Mouse (Mus musculus): Measurements from ENCODE around the gene Syt8. TPM values are rescaled to one million over a fixed set of nuclear protein-coding genes. Genes with fewer than 3 reads are reported as not detected.

The Syt8 gene
- polyA plus RNA-seq, 1 experiment from 2014 or later: 1.2 TPM

DNA sequence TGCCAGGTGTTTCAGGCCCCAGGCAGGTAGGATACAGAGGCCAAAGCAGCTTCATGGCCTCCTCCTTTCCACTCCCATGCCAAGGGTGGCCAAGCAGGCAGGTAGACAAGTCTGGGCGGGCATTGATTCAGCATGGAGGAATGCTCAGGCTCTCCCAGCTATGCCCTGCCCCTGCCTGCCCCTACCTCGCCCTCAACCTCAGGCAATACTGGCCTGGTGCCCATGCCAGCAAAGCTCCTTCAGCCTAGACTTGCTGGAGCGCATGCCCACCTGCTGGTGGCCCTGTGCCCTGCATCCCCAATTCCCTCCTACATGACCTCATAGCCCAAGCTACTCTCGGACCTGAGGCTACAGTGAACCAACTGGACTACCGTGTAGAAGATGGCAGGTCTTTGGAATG lies 2.7 kb downstream of the Syt8 start:
- Histone ChIP-seq H3K9ac (no peak overlapping the region; the same call in 1 of the 2 replicates), H3K4me1 (peaks cover 71% of the 10 kb centered on the region), H3K4me2 (replicated peaks) (no peak overlapping the region), H3K27me3 (no peaks in the 10 kb centered on the region), H3K4me3 (no peak overlapping the region), H3K27ac (no peak overlapping the region), H3K36me3 (no peaks in the 10 kb centered on the region), H3K9me3 (no peaks in the 10 kb centered on the region)
- WGBS: 76% methylated on average over 5 of the region's 5 CpGs
- ATAC-seq (ENCODE audit: low FRiP score, low read depth): no peak

DNA sequence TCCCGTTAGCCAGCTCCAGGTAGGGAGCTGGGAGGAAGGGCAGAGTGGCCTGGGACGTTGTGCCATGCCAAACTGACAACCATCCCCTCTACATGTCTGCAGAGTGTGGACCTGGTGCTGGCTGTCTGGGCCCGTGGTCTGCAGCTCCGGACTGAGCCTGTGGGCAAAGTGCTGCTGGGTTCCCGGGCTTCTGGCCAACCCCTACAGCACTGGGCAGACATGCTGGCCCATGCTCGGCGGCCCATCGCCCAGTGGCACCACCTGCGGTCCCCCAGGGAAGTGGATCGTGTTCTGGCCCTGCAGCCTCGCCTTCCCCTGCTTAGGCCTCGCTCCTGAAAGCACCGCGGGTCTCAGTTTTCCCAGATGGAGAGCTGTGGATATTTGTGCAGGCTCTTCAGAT lies 5.3 kb downstream of the Syt8 start:
- H3K36me3 ChIP-seq: no peaks in the 10 kb centered on the region
- H3K27me3 ChIP-seq: no peaks in the 10 kb centered on the region
- H3K4me1 ChIP-seq: peaks cover 56% of the 10 kb centered on the region
- no peak overlapping the region for H3K4me3 ChIP-seq
- peak overlapping the region; percentile 86 for H3K27ac ChIP-seq
- peak overlapping the region; percentile 51; the same call in 1 of the 2 replicates for H3K9ac ChIP-seq
- no peak for ATAC-seq (ENCODE audit: low FRiP score, low read depth)
- H3K9me3 ChIP-seq: no peaks in the 10 kb centered on the region
- 83% methylated on average over 14 of the region's 14 CpGs for WGBS
- no peak overlapping the region for H3K4me2 ChIP-seq (replicated peaks)

DNA sequence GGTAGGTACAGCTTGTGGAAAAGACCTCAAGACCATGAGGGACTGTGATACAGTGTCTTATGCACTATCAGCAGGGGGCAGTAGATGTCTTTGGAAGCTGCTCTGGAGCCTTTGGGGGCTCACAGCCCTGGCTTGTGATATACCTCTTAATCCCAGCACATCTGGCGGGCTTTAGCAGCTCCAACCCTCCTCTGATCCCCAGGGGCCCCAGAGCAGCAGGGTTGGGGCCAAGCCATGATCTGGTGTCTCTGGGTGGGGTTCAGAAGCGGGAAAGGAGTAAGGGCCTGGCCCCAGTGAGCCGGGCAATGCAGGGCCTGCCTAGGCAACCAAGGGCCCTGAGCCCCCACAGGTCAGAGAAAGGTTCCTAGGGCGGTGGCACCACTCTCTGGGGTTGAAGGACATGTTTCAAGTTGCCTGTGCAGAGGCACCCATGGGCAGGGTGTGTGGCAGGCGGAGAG lies 6.0 kb downstream of the Syt8 start:
- Histone ChIP-seq H3K36me3 (no peaks in the 10 kb centered on the region), H3K4me2 (replicated peaks) (peak overlapping the region; percentile 12; the same call in 1 of the 2 replicates), H3K27ac (peak overlapping the region; percentile 86), H3K27me3 (no peaks in the 10 kb centered on the region), H3K9me3 (no peaks in the 10 kb centered on the region), H3K4me3 (no peak overlapping the region), H3K9ac (peak overlapping the region; percentile 51), H3K4me1 (peaks cover 56% of the 10 kb centered on the region)
- WGBS: 30% methylated on average over 5 of the region's 5 CpGs
- ATAC-seq (ENCODE audit: low FRiP score, low read depth): peak; percentile 91

- H3K4me2 ChIP-seq (replicated peaks): peak within 1 kb of the TSS; percentile 12; the same call in 1 of the 2 replicates
- no peak within 1 kb of the TSS for H3K4me3 ChIP-seq
- peak within 1 kb of the TSS; percentile 39 for H3K9ac ChIP-seq
- no peaks in the 10 kb centered on the region for H3K9me3 ChIP-seq
- no peaks in the 10 kb centered on the region for H3K27me3 ChIP-seq
- ATAC-seq (ENCODE audit: low FRiP score, low read depth): no peak
- H3K4me1 ChIP-seq: peaks cover 47% of the 10 kb centered on the region
- H3K36me3 ChIP-seq: no peaks in the 10 kb centered on the region
- WGBS: 72% methylated on average over 9 of the region's 9 CpGs
- peak within 1 kb of the TSS; percentile 86 for H3K27ac ChIP-seq
These were observed 6.9 kb downstream of the Syt8 start, which contains the start of gene Tnni2 for GRCm38 (mm10) chr7:142441585-142441984. Gene Tnni2, plus strand, starts transcription at chr7:142441808.

- 68% methylated on average over 9 of the region's 9 CpGs for WGBS
- no peaks in the 10 kb centered on the region for H3K36me3 ChIP-seq
- no peaks in the 10 kb centered on the region for H3K9me3 ChIP-seq
- 0 out of 2 replicates have a peak overlapping the region, but pooled peaks have one; percentile 9 for H3K4me2 ChIP-seq (replicated peaks)
- peaks cover 40% of the 10 kb centered on the region for H3K4me1 ChIP-seq
- no peak for ATAC-seq (ENCODE audit: low FRiP score, low read depth)
- H3K27ac ChIP-seq: peak overlapping the region; percentile 86
- no peak overlapping the region for H3K4me3 ChIP-seq
- peak overlapping the region; percentile 39 for H3K9ac ChIP-seq
- no peaks in the 10 kb centered on the region for H3K27me3 ChIP-seq
These were observed 7.6 kb downstream of the Syt8 start for GRCm38 (mm10) chr7:142442081-142442907.

GRCm38 (mm10) chr7:142442908-142443420 lies 8.3 kb downstream of the Syt8 start:
- Histone ChIP-seq H3K4me2 (replicated peaks) (no peak overlapping the region), H3K27me3 (no peaks in the 10 kb centered on the region), H3K9me3 (no peaks in the 10 kb centered on the region), H3K27ac (peak overlapping the region; percentile 86; the same call in 1 of the 2 replicates), H3K4me1 (peaks cover 37% of the 10 kb centered on the region), H3K9ac (no peak overlapping the region), H3K36me3 (no peaks in the 10 kb centered on the region), H3K4me3 (no peak overlapping the region)
- ATAC-seq (ENCODE audit: low FRiP score, low read depth): no peak
- WGBS: 91% methylated on average over 7 of the region's 7 CpGs

DNA sequence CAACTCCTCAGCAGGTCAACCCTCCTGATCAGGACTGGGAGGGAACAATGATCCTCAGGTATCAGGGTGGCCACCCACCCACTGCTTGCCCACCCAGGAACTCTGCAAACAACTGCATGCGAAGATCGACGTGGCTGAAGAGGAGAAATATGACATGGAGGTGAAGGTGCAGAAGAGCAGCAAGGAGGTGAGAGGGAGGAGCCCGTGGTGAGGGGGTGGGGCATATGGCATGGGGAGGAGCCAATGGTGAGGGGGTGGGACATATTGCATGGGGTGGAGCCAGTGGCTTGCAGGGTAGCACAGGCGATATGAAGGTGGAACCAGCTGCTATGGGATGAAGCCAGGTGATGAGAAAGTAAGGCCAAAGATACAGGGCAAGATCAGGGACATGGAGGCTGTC lies 8.8 kb downstream of the Syt8 start:
- Histone ChIP-seq H3K36me3 (no peaks in the 10 kb centered on the region), H3K4me1 (peaks cover 37% of the 10 kb centered on the region), H3K4me3 (no peak overlapping the region), H3K9ac (no peak overlapping the region), H3K27me3 (no peaks in the 10 kb centered on the region), H3K9me3 (no peaks in the 10 kb centered on the region), H3K4me2 (replicated peaks) (no peak overlapping the region), H3K27ac (no peak overlapping the region)
- WGBS: 90% methylated on average over 5 of the region's 5 CpGs
- no peak for ATAC-seq (ENCODE audit: low FRiP score, low read depth)

GRCm38 (mm10) chr7:142444171-142444570 lies 9.5 kb downstream of the Syt8 start:
- Histone ChIP-seq H3K9me3 (no peaks in the 10 kb centered on the region), H3K27ac (no peak overlapping the region), H3K27me3 (no peaks in the 10 kb centered on the region), H3K4me2 (replicated peaks) (no peak overlapping the region), H3K4me1 (peaks cover 37% of the 10 kb centered on the region), H3K36me3 (no peaks in the 10 kb centered on the region), H3K4me3 (no peak overlapping the region), H3K9ac (no peak overlapping the region)
- WGBS: 93% methylated on average over 6 of the region's 6 CpGs
- ATAC-seq (ENCODE audit: low FRiP score, low read depth): no peak

DNA sequence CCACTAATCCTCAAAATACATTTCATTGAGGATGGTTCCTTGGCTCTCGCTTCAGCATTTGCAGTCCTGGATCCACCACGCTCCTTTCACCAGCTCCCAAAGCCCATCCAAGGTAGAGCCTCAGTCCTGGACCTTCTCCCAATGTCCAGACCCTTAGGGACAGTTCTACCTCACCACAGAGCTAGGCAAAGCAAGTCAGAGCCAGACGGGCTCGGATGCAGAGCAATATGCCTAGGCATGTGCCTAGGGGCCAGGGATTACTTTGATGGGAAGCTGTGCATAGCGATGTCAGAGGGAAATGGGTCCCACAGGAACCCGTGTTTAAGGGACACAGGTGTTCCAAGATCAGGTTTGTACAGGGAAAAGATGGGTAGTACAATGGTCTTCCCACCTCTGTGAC lies 10.7 kb downstream of the Syt8 start:
- H3K4me3 ChIP-seq: no peak overlapping the region
- no peak overlapping the region for H3K27ac ChIP-seq

DNA sequence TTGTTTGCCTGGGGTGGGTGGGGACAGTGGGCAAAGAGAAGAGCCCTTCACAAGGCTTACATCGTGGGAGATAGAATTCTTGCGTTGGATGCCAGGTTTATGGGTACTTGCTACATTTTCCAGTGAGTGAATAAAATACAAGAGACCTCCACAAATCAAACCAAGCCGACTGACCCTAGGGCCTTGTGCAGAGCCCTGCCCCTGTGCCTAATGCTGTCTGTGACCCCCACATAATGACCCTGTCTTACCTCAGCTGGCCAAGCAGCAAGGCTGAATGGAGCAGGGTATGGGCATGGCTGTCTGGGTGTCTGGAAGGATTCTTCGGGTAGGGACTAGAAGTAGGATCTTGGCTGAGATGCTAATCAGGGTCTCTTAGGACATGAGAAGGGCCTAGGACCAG lies 11.6 kb downstream of the Syt8 start:
- ATAC-seq (ENCODE audit: low FRiP score, low read depth): no peak
- Histone ChIP-seq H3K4me2 (replicated peaks) (no peak overlapping the region), H3K36me3 (no peaks in the 10 kb centered on the region), H3K27me3 (no peaks in the 10 kb centered on the region), H3K9ac (no peak overlapping the region), H3K4me1 (peaks cover 18% of the 10 kb centered on the region), H3K9me3 (no peaks in the 10 kb centered on the region), H3K4me3 (no peak overlapping the region), H3K27ac (no peak overlapping the region; the same call in 1 of the 2 replicates)
- 83% methylated on average over 4 of the region's 4 CpGs for WGBS

More for the DNA sequence above, 10.7 kb downstream of the Syt8 start:
- H3K9me3 ChIP-seq: no peaks in the 10 kb centered on the region
- 77% methylated on average over 6 of the region's 6 CpGs for WGBS
- H3K4me1 ChIP-seq: peaks cover 27% of the 10 kb centered on the region
- H3K27me3 ChIP-seq: no peaks in the 10 kb centered on the region
- no peak overlapping the region for H3K4me2 ChIP-seq (replicated peaks)
- H3K36me3 ChIP-seq: no peaks in the 10 kb centered on the region
- no peak for ATAC-seq (ENCODE audit: low FRiP score, low read depth)
- H3K9ac ChIP-seq: no peak overlapping the region

DNA sequence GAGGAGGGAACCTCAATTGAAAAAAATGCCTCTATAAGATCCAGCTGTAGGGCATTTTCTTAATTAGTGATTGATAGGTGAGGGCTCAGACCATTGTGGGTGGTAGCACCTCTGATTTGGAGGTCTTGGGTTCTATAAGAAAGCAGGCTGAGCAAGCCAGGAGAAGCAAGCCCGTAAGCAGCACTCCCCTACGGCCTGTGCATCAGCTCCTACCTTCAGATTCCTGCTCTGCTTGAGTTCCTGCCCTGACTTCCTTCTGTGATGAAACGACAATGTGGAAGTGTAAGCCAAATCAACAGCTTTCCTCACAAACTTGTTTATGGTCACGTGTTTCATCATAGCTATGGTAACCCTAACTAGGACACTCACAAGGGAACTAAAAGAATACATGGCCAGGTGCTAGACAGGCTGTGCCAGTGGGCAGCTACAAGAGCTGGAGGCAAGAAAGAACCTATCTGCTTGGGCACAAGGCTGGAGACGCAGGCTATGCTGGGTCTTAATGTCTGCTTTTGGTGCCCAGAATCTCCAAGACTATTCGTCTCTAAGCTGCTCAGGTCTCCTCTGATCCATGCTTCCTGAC lies 14.5 kb downstream of the Syt8 start:
- WGBS: 74% methylated on average over 6 of the region's 6 CpGs
- no peak overlapping the region for H3K4me2 ChIP-seq (replicated peaks)
- H3K36me3 ChIP-seq: no peaks in the 10 kb centered on the region
- H3K9ac ChIP-seq: no peak overlapping the region
- H3K4me1 ChIP-seq: peaks cover 4% of the 10 kb centered on the region; the same call in 1 of the 2 replicates
- H3K27me3 ChIP-seq: no peaks in the 10 kb centered on the region
- H3K27ac ChIP-seq: no peak overlapping the region
- no peak for ATAC-seq (ENCODE audit: low FRiP score, low read depth)
- H3K9me3 ChIP-seq: no peaks in the 10 kb centered on the region
- no peak overlapping the region for H3K4me3 ChIP-seq

DNA sequence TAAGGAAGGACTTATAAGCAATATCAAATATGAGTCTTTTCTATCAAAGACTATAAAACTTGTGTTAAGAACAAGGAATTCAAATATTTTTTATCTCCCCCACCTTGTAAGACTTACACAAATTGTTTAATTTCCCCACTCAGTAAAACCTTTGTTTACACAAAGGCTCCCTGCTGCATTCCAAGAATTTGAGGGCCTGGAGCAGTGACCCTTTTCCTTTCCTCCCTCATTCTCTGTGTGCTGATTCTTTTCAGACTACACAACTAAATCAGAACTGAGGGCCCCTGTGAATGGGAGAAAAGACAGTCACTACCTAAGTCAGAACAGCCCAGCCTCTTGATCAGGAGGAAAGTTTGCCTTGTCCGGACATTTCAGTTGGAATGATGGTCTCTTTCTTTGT lies 20.1 kb downstream of the Syt8 start:
- Histone ChIP-seq H3K4me2 (replicated peaks) (no peak overlapping the region), H3K27me3 (no peaks in the 10 kb centered on the region), H3K4me3 (no peak overlapping the region), H3K36me3 (no peaks in the 10 kb centered on the region), H3K27ac (peak overlapping the region; percentile 88), H3K9me3 (no peaks in the 10 kb centered on the region), H3K4me1 (peaks cover 56% of the 10 kb centered on the region), H3K9ac (peak overlapping the region; percentile 35; the same call in 1 of the 2 replicates)
- WGBS: 49% methylated on average over 1 of the region's 1 CpGs
- no peak for ATAC-seq (ENCODE audit: low FRiP score, low read depth)
